Mouse (Mus musculus) splenic B cell, adult 2 months (primary cell): ENCODE data around the gene Pacsin2.
A peak's percentile ranks its signal among the peaks of the same experiment; 100 is the strongest.

Experiments used
- DNase-seq: peaks from one replicate; pipeline ENCODE4 v3.0.0-alpha.2; 2011; ENCODE audit warnings: low read depth, low spot score
- H3K27me3 ChIP-seq: 2 replicates; pipeline ENCODE4 v1.6.1; 2012; ENCODE audit warnings: mild to moderate bottlenecking, low read length, moderate library complexity, mixed read lengths; ENCODE audit not compliant: control insufficient read depth, poor library complexity, insufficient read depth, severe bottlenecking
- H3K36me3 ChIP-seq: 2 replicates; pipeline ENCODE4 v1.6.1; 2012; ENCODE audit warnings: mild to moderate bottlenecking, low read length, moderate library complexity, mixed read lengths; ENCODE audit not compliant: control insufficient read depth, poor library complexity, insufficient read depth, severe bottlenecking

The Pacsin2 gene

GRCm38 (mm10) chr15:83489471-83489870 lies 25.1 kb upstream of the Pacsin2 start:
- Histone ChIP-seq H3K36me3 (0 out of 2 replicates have a peak, but pooled peaks cover 2% of the 10 kb centered on the region), H3K27me3 (no peaks in the 10 kb centered on the region)
- no peak for DNase-seq

GRCm38 (mm10) chr15:83487477-83488115 lies 23.2 kb upstream of the Pacsin2 start:
- Histone ChIP-seq H3K27me3 (no peaks in the 10 kb centered on the region), H3K36me3 (0 out of 2 replicates have a peak, but pooled peaks cover 2% of the 10 kb centered on the region)
- DNase-seq = no peak

- H3K36me3 ChIP-seq = 0 out of 2 replicates have a peak, but pooled peaks cover 1% of the 10 kb centered on the region
- no peak for DNase-seq
Measured at GRCm38 (mm10) chr15:83484311-83484710, 19.9 kb upstream of the Pacsin2 start.

GRCm38 (mm10) chr15:83483482-83483881 lies 19.1 kb upstream of the Pacsin2 start:
- H3K27me3 ChIP-seq = no peaks in the 10 kb centered on the region
- H3K36me3 ChIP-seq = no peaks in the 10 kb centered on the region
- peak; percentile 64 for DNase-seq

More at GRCm38 (mm10) chr15:83484311-83484710, 19.9 kb upstream of the Pacsin2 start:
- H3K27me3 ChIP-seq = no peaks in the 10 kb centered on the region

- peak; percentile 15 for DNase-seq
- no peaks in the 10 kb centered on the region for H3K36me3 ChIP-seq
- no peaks in the 10 kb centered on the region for H3K27me3 ChIP-seq
Measured at GRCm38 (mm10) chr15:83482645-83483224, 18.3 kb upstream of the Pacsin2 start.

- no peaks in the 10 kb centered on the region for H3K27me3 ChIP-seq
- no peaks in the 10 kb centered on the region for H3K36me3 ChIP-seq
- DNase-seq = no peak
Measured at GRCm38 (mm10) chr15:83481236-83481780, 16.9 kb upstream of the Pacsin2 start.

- Histone ChIP-seq H3K27me3 (no peaks in the 10 kb centered on the region), H3K36me3 (no peaks in the 10 kb centered on the region)
- DNase-seq = no peak
Measured at GRCm38 (mm10) chr15:83479818-83480217, 15.4 kb upstream of the Pacsin2 start.

GRCm38 (mm10) chr15:83478096-83478495 lies 13.7 kb upstream of the Pacsin2 start:
- no peak for DNase-seq
- no peaks in the 10 kb centered on the region for H3K36me3 ChIP-seq
- H3K27me3 ChIP-seq = no peaks in the 10 kb centered on the region

GRCm38 (mm10) chr15:83476593-83477273 lies 12.3 kb upstream of the Pacsin2 start:
- H3K36me3 ChIP-seq = no peaks in the 10 kb centered on the region
- H3K27me3 ChIP-seq = no peaks in the 10 kb centered on the region
- DNase-seq = no peak

GRCm38 (mm10) chr15:83474466-83474836 lies 10.0 kb upstream of the Pacsin2 start:
- peak; percentile 29 for DNase-seq
- H3K27me3 ChIP-seq = no peaks in the 10 kb centered on the region
- H3K36me3 ChIP-seq = no peaks in the 10 kb centered on the region

- Histone ChIP-seq H3K27me3 (no peaks in the 10 kb centered on the region), H3K36me3 (no peaks in the 10 kb centered on the region)
- peak; percentile 38 for DNase-seq
Measured at GRCm38 (mm10) chr15:83473832-83474465, 9.5 kb upstream of the Pacsin2 start.

- DNase-seq = no peak
- H3K36me3 ChIP-seq = no peaks in the 10 kb centered on the region
- H3K27me3 ChIP-seq = no peaks in the 10 kb centered on the region
Measured at GRCm38 (mm10) chr15:83473251-83473650, 8.8 kb upstream of the Pacsin2 start.

- H3K36me3 ChIP-seq = no peaks in the 10 kb centered on the region
- DNase-seq = no peak
- H3K27me3 ChIP-seq = no peaks in the 10 kb centered on the region
Measured at GRCm38 (mm10) chr15:83471476-83471875, 7.1 kb upstream of the Pacsin2 start.

GRCm38 (mm10) chr15:83470443-83470842 lies 6.0 kb upstream of the Pacsin2 start:
- Histone ChIP-seq H3K27me3 (no peaks in the 10 kb centered on the region), H3K36me3 (no peaks in the 10 kb centered on the region)
- DNase-seq = no peak
